Mouse (Mus musculus): ENCODE results near the gene Tanc1. TPM values are rescaled to one million over a fixed set of nuclear protein-coding genes. Genes with fewer than 3 reads are reported as not detected.

Tanc1 gene
- polyA plus RNA-seq, 1 experiment from 2014 or later, result 58.3 TPM

- ATAC-seq (replicated peaks; ENCODE audit: low FRiP score), result no peak
- no peak overlapping the region for H3K4me2 ChIP-seq
- no peaks in the 10 kb centered on the region for H3K36me3 ChIP-seq
- H3K27me3 ChIP-seq, result no peaks in the 10 kb centered on the region
- WGBS, result 72% methylated on average over 8 of the region's 8 CpGs
- no peak overlapping the region for H3K4me3 ChIP-seq (replicated peaks)
- no peak overlapping the region for H3K27ac ChIP-seq
- no peak overlapping the region for H3K9ac ChIP-seq
- no peaks in the 10 kb centered on the region for H3K9me3 ChIP-seq (replicated peaks)
- H3K4me1 ChIP-seq, result peaks cover 59% of the 10 kb centered on the region
Measured at GRCm38 (mm10) chr2:59596545-59596944, 15.3 kb upstream of the Tanc1 start.

DNA sequence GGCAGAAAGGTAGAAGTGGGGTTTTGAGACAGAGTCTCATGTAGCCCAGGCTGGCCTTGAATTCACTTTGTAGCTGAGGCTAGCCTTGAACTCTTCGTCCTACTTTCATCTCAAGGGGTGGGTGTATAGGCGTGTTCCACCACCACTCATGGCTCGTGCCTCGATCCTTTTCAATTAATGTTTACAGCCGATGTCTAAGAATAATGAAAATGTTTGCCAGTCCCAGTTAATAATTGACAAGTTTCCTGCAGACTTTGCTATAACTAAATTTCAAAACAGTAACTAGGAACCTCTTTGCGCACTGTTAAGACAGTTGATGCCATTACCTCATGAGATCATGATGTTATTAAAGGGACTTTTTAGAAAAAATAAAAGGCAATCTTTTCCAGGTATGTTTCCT is 13.6 kb upstream of the Tanc1 start:
- H3K4me1 ChIP-seq, result peaks cover 54% of the 10 kb centered on the region
- no peaks in the 10 kb centered on the region for H3K27me3 ChIP-seq
- H3K9ac ChIP-seq, result no peak overlapping the region
- H3K4me3 ChIP-seq (replicated peaks), result 0 out of 2 replicates have a peak overlapping the region, but pooled peaks have one; percentile 12
- ATAC-seq (replicated peaks; ENCODE audit: low FRiP score), result peak; percentile 37; the same call in 1 of the 2 replicates
- no peaks in the 10 kb centered on the region for H3K9me3 ChIP-seq (replicated peaks)
- 70% methylated on average over 6 of the region's 6 CpGs for WGBS
- peak overlapping the region; percentile 40 for H3K4me2 ChIP-seq
- no peaks in the 10 kb centered on the region for H3K36me3 ChIP-seq
- H3K27ac ChIP-seq, result peak overlapping the region; percentile 84

- Histone ChIP-seq H3K4me2 (peak overlapping the region; percentile 40), H3K27ac (peak overlapping the region; percentile 84)
Measured at GRCm38 (mm10) chr2:59598894-59599293, 12.9 kb upstream of the Tanc1 start.

GRCm38 (mm10) chr2:59599338-59600111 is 12.3 kb upstream of the Tanc1 start:
- H3K36me3 ChIP-seq, result no peaks in the 10 kb centered on the region
- H3K27me3 ChIP-seq, result no peaks in the 10 kb centered on the region
- H3K4me2 ChIP-seq, result peak overlapping the region; percentile 40
- H3K9me3 ChIP-seq (replicated peaks), result no peaks in the 10 kb centered on the region
- peak overlapping the region; percentile 84 for H3K27ac ChIP-seq
- peak; percentile 86 for ATAC-seq (replicated peaks; ENCODE audit: low FRiP score)
- WGBS, result 3% methylated on average over 7 of the region's 7 CpGs
- peaks cover 42% of the 10 kb centered on the region for H3K4me1 ChIP-seq
- H3K9ac ChIP-seq, result no peak overlapping the region
- 0 out of 2 replicates have a peak overlapping the region, but pooled peaks have one; percentile 2 for H3K4me3 ChIP-seq (replicated peaks)

More at GRCm38 (mm10) chr2:59598894-59599293, 12.9 kb upstream of the Tanc1 start:
- ATAC-seq (replicated peaks; ENCODE audit: low FRiP score), result no peak
- WGBS, result 15% methylated on average over 4 of the region's 4 CpGs
- Histone ChIP-seq H3K36me3 (no peaks in the 10 kb centered on the region), H3K9me3 (replicated peaks) (no peaks in the 10 kb centered on the region), H3K4me1 (peaks cover 48% of the 10 kb centered on the region), H3K27me3 (no peaks in the 10 kb centered on the region), H3K4me3 (replicated peaks) (peak overlapping the region; percentile 12; the same call in 1 of the 2 replicates), H3K9ac (no peak overlapping the region)

DNA sequence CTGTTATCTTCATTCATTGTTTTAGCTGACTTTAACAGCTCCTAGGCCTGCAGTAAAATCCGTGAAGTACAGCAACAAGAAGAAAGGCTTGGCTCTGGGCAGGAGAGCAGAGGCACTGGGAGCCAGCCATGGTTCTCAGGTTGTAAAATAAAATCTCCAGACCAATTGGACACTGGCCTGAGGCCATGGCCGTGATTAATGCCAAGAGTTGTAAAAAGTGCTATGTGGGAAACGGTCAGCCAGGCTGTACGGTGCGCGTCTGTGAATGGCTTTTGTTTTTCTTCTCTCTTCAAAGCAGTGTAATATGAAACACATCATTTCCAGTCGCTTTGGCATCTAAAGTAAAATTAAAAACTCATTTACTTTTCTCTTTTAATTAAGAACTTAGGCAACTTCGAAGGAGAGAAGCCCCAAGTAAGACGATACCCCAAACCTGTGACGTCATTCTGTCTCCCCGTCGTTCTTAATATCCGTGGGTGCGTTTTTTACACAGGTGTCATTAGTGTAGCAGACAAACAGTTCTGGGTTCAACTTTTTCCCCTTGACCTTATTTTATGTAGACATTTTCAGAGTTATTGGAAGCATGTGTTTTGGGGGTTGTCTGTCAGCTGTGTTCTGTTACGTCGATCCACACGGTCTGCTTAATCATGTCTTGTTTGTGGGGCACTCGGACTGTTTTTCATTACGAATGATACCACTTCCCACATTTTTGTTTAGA is 11.6 kb upstream of the Tanc1 start:
- Histone ChIP-seq H3K9me3 (replicated peaks) (no peaks in the 10 kb centered on the region), H3K4me1 (peaks cover 40% of the 10 kb centered on the region), H3K4me3 (replicated peaks) (0 out of 2 replicates have a peak overlapping the region, but pooled peaks have one; percentile 2), H3K36me3 (no peaks in the 10 kb centered on the region), H3K27me3 (no peaks in the 10 kb centered on the region), H3K27ac (peak overlapping the region; percentile 84), H3K4me2 (peak overlapping the region; percentile 40), H3K9ac (no peak overlapping the region)
- ATAC-seq (replicated peaks; ENCODE audit: low FRiP score), result peak; percentile 77
- WGBS, result 19% methylated on average over 19 of the region's 19 CpGs

DNA sequence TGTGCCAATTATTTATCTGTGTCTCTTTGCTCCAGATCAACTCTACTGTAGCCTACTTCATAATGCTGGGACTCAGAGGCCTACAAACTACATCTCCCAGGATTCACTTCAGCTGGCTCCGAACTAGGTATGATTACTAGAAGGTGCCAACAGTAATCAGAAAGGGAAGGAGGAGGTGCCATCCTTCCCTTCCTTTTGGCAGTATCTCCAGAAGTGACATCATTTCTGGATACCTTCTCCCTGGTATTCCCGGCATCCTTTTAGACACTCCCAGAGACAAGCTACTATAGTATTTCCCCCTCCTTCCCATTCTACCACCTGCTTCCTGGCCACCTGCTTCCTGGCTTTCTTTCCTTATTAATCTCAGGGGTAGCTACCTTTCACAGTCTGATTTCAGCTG is 10.9 kb upstream of the Tanc1 start:
- peak overlapping the region; percentile 84; the same call in 1 of the 2 replicates for H3K27ac ChIP-seq
- no peak overlapping the region for H3K4me3 ChIP-seq (replicated peaks)
- no peaks in the 10 kb centered on the region for H3K9me3 ChIP-seq (replicated peaks)
- H3K4me2 ChIP-seq, result no peak overlapping the region
- WGBS, result 72% methylated on average over 2 of the region's 2 CpGs
- no peak for ATAC-seq (replicated peaks; ENCODE audit: low FRiP score)
- peaks cover 37% of the 10 kb centered on the region for H3K4me1 ChIP-seq
- H3K9ac ChIP-seq, result no peak overlapping the region
- no peaks in the 10 kb centered on the region for H3K36me3 ChIP-seq
- no peaks in the 10 kb centered on the region for H3K27me3 ChIP-seq

DNA sequence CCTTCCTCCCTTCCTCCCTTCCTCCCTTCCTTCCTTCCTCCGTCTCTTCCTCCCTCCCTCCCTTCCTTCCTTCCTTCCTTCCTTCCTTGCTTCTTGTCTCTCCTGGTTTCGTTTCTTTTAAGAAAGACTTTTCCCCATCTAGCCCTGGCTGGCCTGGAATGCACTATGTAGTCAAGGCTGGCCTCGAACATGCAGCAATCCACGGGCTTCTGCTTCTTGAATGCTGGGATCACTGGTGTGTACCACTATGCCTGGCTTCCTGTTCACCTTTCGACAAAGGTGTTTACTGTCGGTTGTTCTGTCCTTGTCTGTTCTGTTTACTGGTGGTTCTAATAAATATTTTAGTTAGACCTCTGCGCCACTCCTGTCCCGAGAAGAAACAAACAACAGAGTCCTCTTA is 10.4 kb upstream of the Tanc1 start:
- Histone ChIP-seq H3K9ac (no peak overlapping the region), H3K27me3 (no peaks in the 10 kb centered on the region), H3K4me2 (no peak overlapping the region), H3K27ac (no peak overlapping the region), H3K9me3 (replicated peaks) (no peaks in the 10 kb centered on the region), H3K36me3 (no peaks in the 10 kb centered on the region), H3K4me3 (replicated peaks) (no peak overlapping the region), H3K4me1 (peaks cover 34% of the 10 kb centered on the region)
- WGBS, result 87% methylated on average over 8 of the region's 8 CpGs
- ATAC-seq (replicated peaks; ENCODE audit: low FRiP score), result no peak

GRCm38 (mm10) chr2:59608958-59609357 is 2.9 kb upstream of the Tanc1 start:
- Histone ChIP-seq H3K4me2 (peak overlapping the region; percentile 20; the same call in 1 of the 2 replicates), H3K36me3 (no peaks in the 10 kb centered on the region), H3K4me3 (replicated peaks) (no peak overlapping the region), H3K27ac (peak overlapping the region; percentile 76), H3K27me3 (no peaks in the 10 kb centered on the region), H3K9me3 (replicated peaks) (no peaks in the 10 kb centered on the region), H3K4me1 (peaks cover 48% of the 10 kb centered on the region), H3K9ac (no peak overlapping the region)
- WGBS, result 23% methylated on average over 5 of the region's 5 CpGs
- no peak for ATAC-seq (replicated peaks; ENCODE audit: low FRiP score)

DNA sequence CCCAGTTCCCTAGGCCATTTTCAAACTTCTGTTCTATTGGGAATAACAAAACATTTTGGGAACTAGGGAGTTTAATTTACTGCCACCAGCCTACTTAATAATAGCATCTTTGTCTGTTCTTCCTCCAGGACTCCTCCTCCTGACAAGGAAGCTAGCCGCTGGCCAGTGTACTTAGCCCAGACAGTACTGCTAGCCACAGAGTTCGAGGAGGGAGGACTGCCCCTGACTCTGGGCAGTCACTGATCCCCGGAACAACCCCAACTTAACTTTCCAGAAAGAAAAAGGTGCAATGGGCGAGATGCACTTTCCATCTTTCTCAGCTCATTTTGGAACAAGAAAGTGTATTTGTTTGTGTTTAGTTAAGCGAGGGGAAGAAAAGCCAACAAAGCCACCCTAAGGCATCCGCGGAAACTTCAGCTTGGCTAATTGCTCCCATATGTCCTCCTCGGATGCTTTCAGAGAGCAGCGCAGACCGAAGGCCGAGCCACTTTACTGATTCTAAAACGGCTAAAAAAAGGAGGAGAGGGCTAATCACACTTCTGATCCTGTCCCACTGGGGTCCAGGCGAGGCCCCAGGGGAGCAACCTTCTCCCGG is 529 bp upstream of the Tanc1 start:
- no peaks in the 10 kb centered on the region for H3K27me3 ChIP-seq
- H3K4me2 ChIP-seq, result peak overlapping the region; percentile 87
- peak overlapping the region; percentile 95 for H3K4me3 ChIP-seq (replicated peaks)
- peak overlapping the region; percentile 98 for H3K27ac ChIP-seq
- H3K9me3 ChIP-seq (replicated peaks), result no peaks in the 10 kb centered on the region
- peaks cover 68% of the 10 kb centered on the region for H3K4me1 ChIP-seq
- H3K9ac ChIP-seq, result peak overlapping the region; percentile 99
- no peak for ATAC-seq (replicated peaks; ENCODE audit: low FRiP score)
- WGBS, result 2% methylated on average over 14 of the region's 14 CpGs
- H3K36me3 ChIP-seq, result no peaks in the 10 kb centered on the region

GRCm38 (mm10) chr2:59612733-59613473 is 1.1 kb downstream of the Tanc1 start:
- ATAC-seq (replicated peaks; ENCODE audit: low FRiP score), result peak; percentile 43
- Histone ChIP-seq H3K36me3 (no peaks in the 10 kb centered on the region), H3K9me3 (replicated peaks) (no peaks in the 10 kb centered on the region), H3K9ac (peak overlapping the region; percentile 99), H3K27me3 (no peaks in the 10 kb centered on the region), H3K4me2 (peak overlapping the region; percentile 87), H3K4me3 (replicated peaks) (peak overlapping the region; percentile 95), H3K4me1 (peaks cover 79% of the 10 kb centered on the region), H3K27ac (peak overlapping the region; percentile 98)
- WGBS, result 0% methylated on average over 33 of the region's 33 CpGs

DNA sequence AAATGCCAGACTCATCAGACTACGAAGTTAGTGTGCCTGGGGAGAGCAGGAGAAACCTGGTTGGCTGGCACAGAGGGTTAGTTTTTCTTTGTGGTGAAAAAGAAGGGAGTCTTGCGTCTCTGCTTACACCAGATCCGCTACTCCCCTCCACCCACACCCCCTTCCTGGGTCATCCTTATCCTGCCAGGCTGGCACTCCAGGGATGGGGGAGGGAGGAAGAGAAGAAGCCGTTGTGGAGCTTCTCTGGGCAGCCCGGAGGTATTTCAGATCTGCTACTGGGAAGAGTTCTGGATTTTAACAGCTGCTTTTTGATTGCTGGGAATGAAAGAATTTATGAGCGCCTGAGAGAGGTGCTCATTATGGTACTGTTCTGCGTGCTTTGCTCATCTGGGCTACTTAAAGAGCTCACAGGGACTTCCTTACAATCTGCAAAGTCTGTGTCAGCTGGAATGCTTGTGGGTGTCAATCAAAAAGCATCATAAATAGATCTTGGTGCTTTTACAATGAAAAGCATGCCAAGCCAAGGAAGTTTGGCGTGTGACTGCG is 1.7 kb downstream of the Tanc1 start:
- Histone ChIP-seq H3K36me3 (no peaks in the 10 kb centered on the region), H3K27me3 (no peaks in the 10 kb centered on the region), H3K4me1 (peaks cover 78% of the 10 kb centered on the region), H3K9me3 (replicated peaks) (no peaks in the 10 kb centered on the region), H3K9ac (peak overlapping the region; percentile 99), H3K4me2 (peak overlapping the region; percentile 87), H3K4me3 (replicated peaks) (peak overlapping the region; percentile 95), H3K27ac (peak overlapping the region; percentile 98)
- peak; percentile 50 for ATAC-seq (replicated peaks; ENCODE audit: low FRiP score)
- WGBS, result 8% methylated on average over 9 of the region's 9 CpGs

All from kidney, embryonic 15.5 days (tissue).